Mouse (Mus musculus): ENCODE results near the gene Ppif. TPM values are rescaled to one million over a fixed set of nuclear protein-coding genes. Genes with fewer than 3 reads are reported as not detected.

Gene Ppif
- polyA plus RNA-seq, 1 experiment from 2014 or later: 93.7 TPM

GRCm38 (mm10) chr14:25696356-25696755 lies 2.4 kb downstream of the Ppif start:
- Histone ChIP-seq H3K4me3 (peak overlapping the region; percentile 95; the same call in 1 of the 2 replicates), H3K27ac (replicated peaks) (no peak overlapping the region), H3K27me3 (replicated peaks) (no peaks in the 10 kb centered on the region), H3K4me2 (peak overlapping the region; percentile 93), H3K9me3 (no peaks in the 10 kb centered on the region), H3K9ac (0 out of 2 replicates have a peak overlapping the region, but pooled peaks have one; percentile 98), H3K4me1 (peaks cover 39% of the 10 kb centered on the region), H3K36me3 (peaks cover 55% of the 10 kb centered on the region)
- no peak for ATAC-seq (ENCODE audit: extremely low read depth, insufficient number of reproducible peaks, low FRiP score, low TSS enrichment)
- WGBS: 69% methylated on average over 2 of the region's 2 CpGs

- 0 out of 2 replicates have a peak overlapping the region, but pooled peaks have one; percentile 8 for H3K9ac ChIP-seq
- no peak overlapping the region for H3K27ac ChIP-seq (replicated peaks)
- no peaks in the 10 kb centered on the region for H3K27me3 ChIP-seq (replicated peaks)
- peaks cover 38% of the 10 kb centered on the region for H3K36me3 ChIP-seq
- no peaks in the 10 kb centered on the region for H3K9me3 ChIP-seq
- peak; percentile 31; the same call in 1 of the 2 replicates for ATAC-seq (ENCODE audit: extremely low read depth, insufficient number of reproducible peaks, low FRiP score, low TSS enrichment)
- no peak overlapping the region for H3K4me3 ChIP-seq
- peaks cover 10% of the 10 kb centered on the region; the same call in 1 of the 2 replicates for H3K4me1 ChIP-seq
- H3K4me2 ChIP-seq: no peak overlapping the region
These were observed 8.0 kb downstream of the Ppif start for GRCm38 (mm10) chr14:25701986-25702385.

- Histone ChIP-seq H3K27ac (replicated peaks) (peak overlapping the region; percentile 94), H3K9ac (peak overlapping the region; percentile 66; the same call in 1 of the 2 replicates)
- WGBS: 39% methylated on average over 5 of the region's 5 CpGs
These were observed 13.8 kb downstream of the Ppif start for GRCm38 (mm10) chr14:25707691-25708181.

GRCm38 (mm10) chr14:25708451-25708850 lies 14.5 kb downstream of the Ppif start:
- Histone ChIP-seq H3K36me3 (no peaks in the 10 kb centered on the region), H3K9me3 (no peaks in the 10 kb centered on the region), H3K4me3 (no peak overlapping the region), H3K9ac (peak overlapping the region; percentile 66), H3K4me1 (peaks cover 55% of the 10 kb centered on the region), H3K27me3 (replicated peaks) (no peaks in the 10 kb centered on the region), H3K27ac (replicated peaks) (peak overlapping the region; percentile 94), H3K4me2 (no peak overlapping the region)
- 46% methylated on average over 4 of the region's 4 CpGs for WGBS
- no peak for ATAC-seq (ENCODE audit: extremely low read depth, insufficient number of reproducible peaks, low FRiP score, low TSS enrichment)

More at GRCm38 (mm10) chr14:25707691-25708181, 13.8 kb downstream of the Ppif start:
- H3K4me1 ChIP-seq: peaks cover 51% of the 10 kb centered on the region
- no peaks in the 10 kb centered on the region for H3K9me3 ChIP-seq
- H3K36me3 ChIP-seq: no peaks in the 10 kb centered on the region
- H3K4me2 ChIP-seq: no peak overlapping the region
- no peaks in the 10 kb centered on the region for H3K27me3 ChIP-seq (replicated peaks)
- ATAC-seq (ENCODE audit: extremely low read depth, insufficient number of reproducible peaks, low FRiP score, low TSS enrichment): no peak
- no peak overlapping the region for H3K4me3 ChIP-seq

GRCm38 (mm10) chr14:25708917-25709316 lies 15.0 kb downstream of the Ppif start:
- H3K36me3 ChIP-seq: peaks cover 3% of the 10 kb centered on the region
- 84% methylated on average over 2 of the region's 2 CpGs for WGBS
- peak overlapping the region; percentile 94 for H3K27ac ChIP-seq (replicated peaks)
- H3K4me2 ChIP-seq: no peak overlapping the region
- no peaks in the 10 kb centered on the region for H3K27me3 ChIP-seq (replicated peaks)
- no peaks in the 10 kb centered on the region for H3K9me3 ChIP-seq
- peaks cover 59% of the 10 kb centered on the region for H3K4me1 ChIP-seq
- ATAC-seq (ENCODE audit: extremely low read depth, insufficient number of reproducible peaks, low FRiP score, low TSS enrichment): no peak
- H3K4me3 ChIP-seq: no peak overlapping the region
- H3K9ac ChIP-seq: peak overlapping the region; percentile 66

GRCm38 (mm10) chr14:25710073-25710472 lies 16.1 kb downstream of the Ppif start:
- Histone ChIP-seq H3K4me1 (peaks cover 60% of the 10 kb centered on the region), H3K9me3 (no peaks in the 10 kb centered on the region), H3K36me3 (peaks cover 14% of the 10 kb centered on the region), H3K27me3 (replicated peaks) (no peaks in the 10 kb centered on the region), H3K4me2 (no peak overlapping the region), H3K27ac (replicated peaks) (peak overlapping the region; percentile 94), H3K9ac (peak overlapping the region; percentile 66), H3K4me3 (no peak overlapping the region)
- no peak for ATAC-seq (ENCODE audit: extremely low read depth, insufficient number of reproducible peaks, low FRiP score, low TSS enrichment)
- 9% methylated on average over 4 of the region's 4 CpGs for WGBS

- ATAC-seq (ENCODE audit: extremely low read depth, insufficient number of reproducible peaks, low FRiP score, low TSS enrichment): no peak
- Histone ChIP-seq H3K9me3 (no peaks in the 10 kb centered on the region), H3K9ac (peak overlapping the region; percentile 66), H3K4me1 (peaks cover 60% of the 10 kb centered on the region), H3K4me2 (no peak overlapping the region), H3K27ac (replicated peaks) (peak overlapping the region; percentile 94), H3K36me3 (peaks cover 20% of the 10 kb centered on the region), H3K4me3 (no peak overlapping the region), H3K27me3 (replicated peaks) (no peaks in the 10 kb centered on the region)
- 29% methylated on average over 4 of the region's 4 CpGs for WGBS
These were observed 16.7 kb downstream of the Ppif start for GRCm38 (mm10) chr14:25710681-25711080.

GRCm38 (mm10) chr14:25711177-25711576 lies 17.2 kb downstream of the Ppif start:
- H3K4me2 ChIP-seq: 0 out of 2 replicates have a peak overlapping the region, but pooled peaks have one; percentile 9
- H3K36me3 ChIP-seq: peaks cover 25% of the 10 kb centered on the region
- H3K27ac ChIP-seq (replicated peaks): peak overlapping the region; percentile 94
- ATAC-seq (ENCODE audit: extremely low read depth, insufficient number of reproducible peaks, low FRiP score, low TSS enrichment): peak; percentile 70; the same call in 1 of the 2 replicates
- H3K9me3 ChIP-seq: no peaks in the 10 kb centered on the region
- peak overlapping the region; percentile 66 for H3K9ac ChIP-seq
- no peak overlapping the region for H3K4me3 ChIP-seq
- H3K27me3 ChIP-seq (replicated peaks): no peaks in the 10 kb centered on the region
- 21% methylated on average over 7 of the region's 7 CpGs for WGBS
- H3K4me1 ChIP-seq: peaks cover 60% of the 10 kb centered on the region

- WGBS: 45% methylated on average over 8 of the region's 8 CpGs
- H3K9ac ChIP-seq: peak overlapping the region; percentile 65
- H3K36me3 ChIP-seq: peaks cover 28% of the 10 kb centered on the region
- H3K4me1 ChIP-seq: peaks cover 60% of the 10 kb centered on the region
- H3K9me3 ChIP-seq: no peaks in the 10 kb centered on the region
- ATAC-seq (ENCODE audit: extremely low read depth, insufficient number of reproducible peaks, low FRiP score, low TSS enrichment): no peak
- peak overlapping the region; percentile 9; the same call in 1 of the 2 replicates for H3K4me2 ChIP-seq
- no peaks in the 10 kb centered on the region for H3K27me3 ChIP-seq (replicated peaks)
- H3K4me3 ChIP-seq: no peak overlapping the region
- H3K27ac ChIP-seq (replicated peaks): peak overlapping the region; percentile 94
These were observed 17.6 kb downstream of the Ppif start for GRCm38 (mm10) chr14:25711602-25712001.

GRCm38 (mm10) chr14:25713443-25713842 lies 19.5 kb downstream of the Ppif start:
- H3K4me1 ChIP-seq: peaks cover 65% of the 10 kb centered on the region
- 0 out of 2 replicates have a peak overlapping the region, but pooled peaks have one; percentile 19 for H3K9ac ChIP-seq
- no peak overlapping the region for H3K4me3 ChIP-seq
- H3K36me3 ChIP-seq: peaks cover 41% of the 10 kb centered on the region
- H3K9me3 ChIP-seq: no peaks in the 10 kb centered on the region
- no peak for ATAC-seq (ENCODE audit: extremely low read depth, insufficient number of reproducible peaks, low FRiP score, low TSS enrichment)
- no peaks in the 10 kb centered on the region for H3K27me3 ChIP-seq (replicated peaks)
- H3K4me2 ChIP-seq: no peak overlapping the region
- H3K27ac ChIP-seq (replicated peaks): no peak overlapping the region; the same call in 1 of the 2 replicates
- WGBS: 23% methylated on average over 4 of the region's 4 CpGs

- peaks cover 67% of the 10 kb centered on the region for H3K36me3 ChIP-seq
- no peak for ATAC-seq (ENCODE audit: extremely low read depth, insufficient number of reproducible peaks, low FRiP score, low TSS enrichment)
- peaks cover 46% of the 10 kb centered on the region for H3K4me1 ChIP-seq
- no peaks in the 10 kb centered on the region for H3K27me3 ChIP-seq (replicated peaks)
- H3K9ac ChIP-seq: no peak overlapping the region
- H3K27ac ChIP-seq (replicated peaks): no peak overlapping the region
- H3K9me3 ChIP-seq: no peaks in the 10 kb centered on the region
- H3K4me2 ChIP-seq: no peak overlapping the region
- no peak overlapping the region for H3K4me3 ChIP-seq
- WGBS: 70% methylated on average over 1 of the region's 1 CpGs
These were observed 22.6 kb downstream of the Ppif start for GRCm38 (mm10) chr14:25716528-25716927.

- no peak overlapping the region for H3K4me3 ChIP-seq
- no peaks in the 10 kb centered on the region for H3K27me3 ChIP-seq (replicated peaks)
- WGBS: 75% methylated on average over 8 of the region's 8 CpGs
- H3K4me2 ChIP-seq: no peak overlapping the region
- peak overlapping the region; percentile 64 for H3K27ac ChIP-seq (replicated peaks)
- H3K9ac ChIP-seq: peak overlapping the region; percentile 21; the same call in 1 of the 2 replicates
- ATAC-seq (ENCODE audit: extremely low read depth, insufficient number of reproducible peaks, low FRiP score, low TSS enrichment): no peak
- peaks cover 39% of the 10 kb centered on the region for H3K4me1 ChIP-seq
- peaks cover 77% of the 10 kb centered on the region for H3K36me3 ChIP-seq
- H3K9me3 ChIP-seq: no peaks in the 10 kb centered on the region
These were observed 23.8 kb downstream of the Ppif start for GRCm38 (mm10) chr14:25717718-25718117.

Data from heart, embryonic 13.5 days (tissue).